Mouse (Mus musculus): ENCODE results near the gene Tmem39b. TPM values are rescaled to one million over a fixed set of nuclear protein-coding genes. Genes with fewer than 3 reads are reported as not detected.
A peak's percentile ranks its signal among the peaks of the same experiment; 100 is the strongest.

The Tmem39b gene
- polyA plus RNA-seq, 1 experiment from 2014 or later = 30.9 TPM

- peak within 1 kb of the TSS; percentile 87 for H3K4me2 ChIP-seq (replicated peaks; ENCODE audit: low read depth, low read length)
- peak within 1 kb of the TSS; percentile 98 for H3K4me3 ChIP-seq (ENCODE audit: low read depth, low read length)
- peak within 1 kb of the TSS; percentile 89 for H3K27ac ChIP-seq (ENCODE audit: low read depth, low read length)
- DNase-seq (ENCODE audit: low spot score) = peak; percentile 93
- H3K4me1 ChIP-seq (replicated peaks; ENCODE audit: control insufficient read depth, insufficient read depth, low read length) = no peaks in the 10 kb centered on the region
- peak; percentile 93 for ATAC-seq (ENCODE audit: low FRiP score)
- 0% methylated on average over 58 of the region's 65 CpGs for WGBS
- H3K36me3 ChIP-seq (ENCODE audit: control insufficient read depth, insufficient read depth, low read length) = 0 out of 2 replicates have a peak, but pooled peaks cover 4% of the 10 kb centered on the region
- no peaks in the 10 kb centered on the region for H3K9me3 ChIP-seq (ENCODE audit: control insufficient read depth, low read length)
- H3K27me3 ChIP-seq (ENCODE audit: control insufficient read depth, insufficient read depth, low read length) = no peaks in the 10 kb centered on the region
- H3K9ac ChIP-seq (ENCODE audit: low read depth, low read length) = peak within 1 kb of the TSS; percentile 95
These were observed 24.4 kb downstream of the Tmem39b start, which contains the start of gene Kpna6 for GRCm38 (mm10) chr4:129672083-129672877. Gene Kpna6 (minus strand): TSS chr4:129672767.

GRCm38 (mm10) chr4:129671491-129672082, 25.1 kb downstream of the Tmem39b start:
- peak; percentile 77 for DNase-seq (ENCODE audit: low spot score)
- H3K4me2 ChIP-seq (replicated peaks; ENCODE audit: low read depth, low read length) = peak overlapping the region; percentile 87
- ATAC-seq (ENCODE audit: low FRiP score) = no peak
- peak overlapping the region; percentile 89; the same call in 1 of the 2 replicates for H3K27ac ChIP-seq (ENCODE audit: low read depth, low read length)
- H3K4me1 ChIP-seq (replicated peaks; ENCODE audit: control insufficient read depth, insufficient read depth, low read length) = no peaks in the 10 kb centered on the region
- WGBS = 7% methylated on average over 12 of the region's 12 CpGs
- H3K36me3 ChIP-seq (ENCODE audit: control insufficient read depth, insufficient read depth, low read length) = 0 out of 2 replicates have a peak, but pooled peaks cover 1% of the 10 kb centered on the region
- H3K9me3 ChIP-seq (ENCODE audit: control insufficient read depth, low read length) = no peaks in the 10 kb centered on the region
- H3K27me3 ChIP-seq (ENCODE audit: control insufficient read depth, insufficient read depth, low read length) = no peaks in the 10 kb centered on the region
- peak overlapping the region; percentile 95 for H3K9ac ChIP-seq (ENCODE audit: low read depth, low read length)
- H3K4me3 ChIP-seq (ENCODE audit: low read depth, low read length) = peak overlapping the region; percentile 98

GRCm38 (mm10) chr4:129662255-129662813, 34.3 kb downstream of the Tmem39b start:
- no peak overlapping the region for H3K4me3 ChIP-seq (ENCODE audit: low read depth, low read length)
- no peaks in the 10 kb centered on the region for H3K9me3 ChIP-seq (ENCODE audit: control insufficient read depth, low read length)
- H3K4me1 ChIP-seq (replicated peaks; ENCODE audit: control insufficient read depth, insufficient read depth, low read length) = no peaks in the 10 kb centered on the region
- no peak overlapping the region for H3K4me2 ChIP-seq (replicated peaks; ENCODE audit: low read depth, low read length)
- no peak overlapping the region for H3K9ac ChIP-seq (ENCODE audit: low read depth, low read length)
- DNase-seq (ENCODE audit: low spot score) (no peak), ATAC-seq (ENCODE audit: low FRiP score) (no peak)
- no peaks in the 10 kb centered on the region for H3K27me3 ChIP-seq (ENCODE audit: control insufficient read depth, insufficient read depth, low read length)
- H3K27ac ChIP-seq (ENCODE audit: low read depth, low read length) = no peak overlapping the region
- 93% methylated on average over 3 of the region's 3 CpGs for WGBS
- H3K36me3 ChIP-seq (ENCODE audit: control insufficient read depth, insufficient read depth, low read length) = 0 out of 2 replicates have a peak, but pooled peaks cover 3% of the 10 kb centered on the region

GRCm38 (mm10) chr4:129661584-129661983, 35.1 kb downstream of the Tmem39b start:
- no peak overlapping the region for H3K4me3 ChIP-seq (ENCODE audit: low read depth, low read length)
- 0 out of 2 replicates have a peak, but pooled peaks cover 4% of the 10 kb centered on the region for H3K36me3 ChIP-seq (ENCODE audit: control insufficient read depth, insufficient read depth, low read length)
- no peak overlapping the region for H3K4me2 ChIP-seq (replicated peaks; ENCODE audit: low read depth, low read length)
- H3K9me3 ChIP-seq (ENCODE audit: control insufficient read depth, low read length) = no peaks in the 10 kb centered on the region
- H3K4me1 ChIP-seq (replicated peaks; ENCODE audit: control insufficient read depth, insufficient read depth, low read length) = no peaks in the 10 kb centered on the region
- ATAC-seq (ENCODE audit: low FRiP score) (no peak), DNase-seq (ENCODE audit: low spot score) (no peak)
- H3K9ac ChIP-seq (ENCODE audit: low read depth, low read length) = no peak overlapping the region
- WGBS = 93% methylated on average over 3 of the region's 3 CpGs
- H3K27ac ChIP-seq (ENCODE audit: low read depth, low read length) = no peak overlapping the region
- H3K27me3 ChIP-seq (ENCODE audit: control insufficient read depth, insufficient read depth, low read length) = no peaks in the 10 kb centered on the region

- ATAC-seq (ENCODE audit: low FRiP score) = no peak
- Histone ChIP-seq H3K36me3 (ENCODE audit: control insufficient read depth, insufficient read depth, low read length) (peaks cover 10% of the 10 kb centered on the region), H3K9me3 (ENCODE audit: control insufficient read depth, low read length) (no peaks in the 10 kb centered on the region), H3K27me3 (ENCODE audit: control insufficient read depth, insufficient read depth, low read length) (no peaks in the 10 kb centered on the region), H3K4me3 (ENCODE audit: low read depth, low read length) (no peak overlapping the region), H3K27ac (ENCODE audit: low read depth, low read length) (no peak overlapping the region), H3K4me1 (replicated peaks; ENCODE audit: control insufficient read depth, insufficient read depth, low read length) (no peaks in the 10 kb centered on the region), H3K4me2 (replicated peaks; ENCODE audit: low read depth, low read length) (no peak overlapping the region), H3K9ac (ENCODE audit: low read depth, low read length) (no peak overlapping the region)
- WGBS = 92% methylated on average over 14 of the region's 14 CpGs
- DNase-seq (ENCODE audit: low spot score) = no peak
These were observed 41.9 kb downstream of the Tmem39b start for GRCm38 (mm10) chr4:129654770-129655169.

- no peak overlapping the region for H3K9ac ChIP-seq (ENCODE audit: low read depth, low read length)
- no peak for DNase-seq (ENCODE audit: low spot score)
- no peaks in the 10 kb centered on the region for H3K27me3 ChIP-seq (ENCODE audit: control insufficient read depth, insufficient read depth, low read length)
- H3K4me2 ChIP-seq (replicated peaks; ENCODE audit: low read depth, low read length) = no peak overlapping the region
- no peaks in the 10 kb centered on the region for H3K9me3 ChIP-seq (ENCODE audit: control insufficient read depth, low read length)
- no peak overlapping the region for H3K4me3 ChIP-seq (ENCODE audit: low read depth, low read length)
- H3K27ac ChIP-seq (ENCODE audit: low read depth, low read length) = no peak overlapping the region
- 93% methylated on average over 8 of the region's 8 CpGs for WGBS
- no peak for ATAC-seq (ENCODE audit: low FRiP score)
- H3K36me3 ChIP-seq (ENCODE audit: control insufficient read depth, insufficient read depth, low read length) = peaks cover 9% of the 10 kb centered on the region
- no peaks in the 10 kb centered on the region for H3K4me1 ChIP-seq (replicated peaks; ENCODE audit: control insufficient read depth, insufficient read depth, low read length)
These were observed 46.3 kb downstream of the Tmem39b start for GRCm38 (mm10) chr4:129650359-129650758.

- WGBS = 79% methylated on average over 1 of the region's 1 CpGs
- no peaks in the 10 kb centered on the region for H3K27me3 ChIP-seq (ENCODE audit: control insufficient read depth, insufficient read depth, low read length)
- DNase-seq (ENCODE audit: low spot score) (no peak), ATAC-seq (ENCODE audit: low FRiP score) (no peak)
- peaks cover 9% of the 10 kb centered on the region; the same call in 1 of the 2 replicates for H3K36me3 ChIP-seq (ENCODE audit: control insufficient read depth, insufficient read depth, low read length)
- H3K4me2 ChIP-seq (replicated peaks; ENCODE audit: low read depth, low read length) = no peak overlapping the region
- no peaks in the 10 kb centered on the region for H3K4me1 ChIP-seq (replicated peaks; ENCODE audit: control insufficient read depth, insufficient read depth, low read length)
- no peaks in the 10 kb centered on the region for H3K9me3 ChIP-seq (ENCODE audit: control insufficient read depth, low read length)
- H3K27ac ChIP-seq (ENCODE audit: low read depth, low read length) = no peak overlapping the region
- no peak overlapping the region for H3K4me3 ChIP-seq (ENCODE audit: low read depth, low read length)
- H3K9ac ChIP-seq (ENCODE audit: low read depth, low read length) = no peak overlapping the region
These were observed 48.0 kb downstream of the Tmem39b start for GRCm38 (mm10) chr4:129648656-129649055.

- DNase-seq (ENCODE audit: low spot score) (no peak), ATAC-seq (ENCODE audit: low FRiP score) (no peak)
- 91% methylated on average over 6 of the region's 6 CpGs for WGBS
- H3K4me1 ChIP-seq (replicated peaks; ENCODE audit: control insufficient read depth, insufficient read depth, low read length) = no peaks in the 10 kb centered on the region
- H3K27ac ChIP-seq (ENCODE audit: low read depth, low read length) = no peak overlapping the region
- no peaks in the 10 kb centered on the region for H3K27me3 ChIP-seq (ENCODE audit: control insufficient read depth, insufficient read depth, low read length)
- H3K4me3 ChIP-seq (ENCODE audit: low read depth, low read length) = no peak overlapping the region
- H3K4me2 ChIP-seq (replicated peaks; ENCODE audit: low read depth, low read length) = no peak overlapping the region
- H3K9me3 ChIP-seq (ENCODE audit: control insufficient read depth, low read length) = no peaks in the 10 kb centered on the region
- H3K9ac ChIP-seq (ENCODE audit: low read depth, low read length) = no peak overlapping the region
- peaks cover 5% of the 10 kb centered on the region; the same call in 1 of the 2 replicates for H3K36me3 ChIP-seq (ENCODE audit: control insufficient read depth, insufficient read depth, low read length)
These were observed 51.4 kb downstream of the Tmem39b start for GRCm38 (mm10) chr4:129645204-129645603.
